Mouse (Mus musculus): ENCODE measurements around the gene Cavin4.
"Not testable (repeated sequence)": the region's sequence is repeated elsewhere in the genome, so short reads cannot be mapped to it uniquely, and the experiment has no call there.

- not testable (repeated sequence) for TF ChIP-seq GATA1 (IDR thresholded peaks at IDR 0.05; ENCODE audit: borderline replicate concordance, low read length); CTCF (IDR thresholded peaks at IDR 0.05; ENCODE audit: low read depth, low read length); POLR2AphosphoS5 (IDR thresholded peaks at IDR 0.05; ENCODE audit: insufficient replicate concordance, low read depth, low read length)
Measured at GRCm38 (mm10) chr4:48683633-48684209, 20.4 kb downstream of the Cavin4 start.

Data from G1E (cell line).